Mouse (Mus musculus) embryonic fibroblast, embryonic 13.5 days (primary cell): ENCODE measurements at regions not wholly inside any gene's neighbourhood (a gene's known extent, or its start where the extent isn't known, plus 50 kb on each side); places are given as distances from the start of the nearest gene placed in this dataset.

Source experiments
- H3K27ac ChIP-seq: 2 replicates; pipeline ENCODE4 v1.5.1; 2012; ENCODE audit warnings: low read length, control low read depth, inconsistent platforms; ENCODE audit not compliant: insufficient read depth
- H3K4me1 ChIP-seq: 2 replicates; pipeline ENCODE4 v1.6.1; 2011; ENCODE audit warnings: low read length; ENCODE audit not compliant: control insufficient read depth, insufficient read depth
- H3K4me3 ChIP-seq: 2 replicates; pipeline ENCODE4 v1.5.1; 2011; ENCODE audit warnings: mild to moderate bottlenecking, control low read depth, low read length; ENCODE audit not compliant: insufficient read depth
- CTCF ChIP-seq: IDR thresholded peaks from 2 replicates; pipeline ENCODE4 v1.5.1; 2011; ENCODE audit warnings: mild to moderate bottlenecking, control low read depth, low read length, moderate library complexity, borderline replicate concordance; ENCODE audit not compliant: insufficient read depth
- POLR2A ChIP-seq: IDR thresholded peaks from 2 replicates; pipeline ENCODE4 v1.6.1; 2011; ENCODE audit warnings: low read depth, mild to moderate bottlenecking, control low read depth, low read length, moderate library complexity

- H3K4me1 ChIP-seq, result no peaks in the 10 kb centered on the region
- H3K27ac ChIP-seq, result no peak overlapping the region
- TF ChIP-seq POLR2A (no peak), CTCF (no peak)
- H3K4me3 ChIP-seq, result no peak overlapping the region
Observed at GRCm38 (mm10) chr1:144300670-144301069, 51.6 kb upstream of the Rgs1 start.
